Mouse (Mus musculus) CD4-positive, CD25-positive, alpha-beta regulatory T cell, adult 4 months (primary cell): ENCODE results near the gene Megf11. TPM values are rescaled to one million over a fixed set of nuclear protein-coding genes. Genes with fewer than 3 reads are reported as not detected.
"Not testable (repeated sequence)": the region's sequence is repeated elsewhere in the genome, so short reads cannot be mapped to it uniquely, and the experiment has no call there.

Experiments
- ATAC-seq: one replicate; pipeline ENCODE4 v1.8.0; 2017
- polyA plus RNA-seq, 2 experiments: library from polyadenylated mRNA; unstranded; fragments of 100-300 nt; shearing (Covaris generic); gene quantifications; one replicate each; pipeline ENCODE4 v1.2.1; 2017

Gene Megf11
- polyA plus RNA-seq, 2 experiments from 2014 or later = 0.11 to 0.36 TPM

GRCm38 (mm10) chr9:64654723-64655122 lies 269.3 kb downstream of the Megf11 start:
- no peak for ATAC-seq

- ATAC-seq = no peak
Measured at GRCm38 (mm10) chr9:64656613-64657012, 271.2 kb downstream of the Megf11 start.

GRCm38 (mm10) chr9:64660222-64660621 lies 274.8 kb downstream of the Megf11 start:
- no peak for ATAC-seq

GRCm38 (mm10) chr9:64664612-64665011 lies 279.2 kb downstream of the Megf11 start:
- no peak for ATAC-seq

- no peak for ATAC-seq
Measured at GRCm38 (mm10) chr9:64666549-64666948, 281.1 kb downstream of the Megf11 start.

GRCm38 (mm10) chr9:64667513-64667912 lies 282.1 kb downstream of the Megf11 start:
- ATAC-seq = no peak

GRCm38 (mm10) chr9:64668001-64668400 lies 282.6 kb downstream of the Megf11 start:
- ATAC-seq = no peak

GRCm38 (mm10) chr9:64671341-64672319 lies 286.2 kb downstream of the Megf11 start:
- ATAC-seq = not testable (repeated sequence)

GRCm38 (mm10) chr9:64687122-64688014 lies 301.9 kb downstream of the Megf11 start:
- ATAC-seq = no peak

- no peak for ATAC-seq
Measured at GRCm38 (mm10) chr9:64688015-64688394, 302.6 kb downstream of the Megf11 start.

GRCm38 (mm10) chr9:64690771-64691170 lies 305.3 kb downstream of the Megf11 start:
- ATAC-seq = no peak

- ATAC-seq = no peak
Measured at GRCm38 (mm10) chr9:64691176-64691575, 305.8 kb downstream of the Megf11 start.

- no peak for ATAC-seq
Measured at GRCm38 (mm10) chr9:64693094-64693493, 307.7 kb downstream of the Megf11 start.

GRCm38 (mm10) chr9:64695266-64695665 lies 309.8 kb downstream of the Megf11 start:
- ATAC-seq = no peak

GRCm38 (mm10) chr9:64696404-64696803 lies 311.0 kb downstream of the Megf11 start:
- ATAC-seq = no peak

- ATAC-seq = no peak
Measured at GRCm38 (mm10) chr9:64697006-64697405, 311.6 kb downstream of the Megf11 start.

- no peak for ATAC-seq
Measured at GRCm38 (mm10) chr9:64697677-64698076, 312.3 kb downstream of the Megf11 start.

- no peak for ATAC-seq
Measured at GRCm38 (mm10) chr9:64698586-64698985, 313.2 kb downstream of the Megf11 start.

- ATAC-seq = no peak
Measured at GRCm38 (mm10) chr9:64700451-64701311, 315.3 kb downstream of the Megf11 start.

GRCm38 (mm10) chr9:64701651-64702050 lies 316.2 kb downstream of the Megf11 start:
- no peak for ATAC-seq

GRCm38 (mm10) chr9:64702391-64702790 lies 317.0 kb downstream of the Megf11 start:
- ATAC-seq = no peak

- ATAC-seq = no peak
Measured at GRCm38 (mm10) chr9:64702937-64703336, 317.5 kb downstream of the Megf11 start.
